Mouse (Mus musculus) erythroblast, embryonic 14.5 days (primary cell): ENCODE data around the gene 4931428F04Rik. TPM values are rescaled to one million over a fixed set of nuclear protein-coding genes. Genes with fewer than 3 reads are reported as not detected.
"Not testable (repeated sequence)": the region's sequence is repeated elsewhere in the genome, so short reads cannot be mapped to it uniquely, and the experiment has no call there.

ENCODE experiments used
- H3K27me3 ChIP-seq: 2 replicates; pipeline ENCODE4 v1.6.1; 2012; ENCODE audit warnings: inconsistent platforms; ENCODE audit not compliant: control insufficient read depth
- H3K36me3 ChIP-seq: 2 replicates; pipeline ENCODE4 v1.6.1; 2012; ENCODE audit warnings: mild to moderate bottlenecking, inconsistent platforms; ENCODE audit not compliant: control insufficient read depth
- H3K4me1 ChIP-seq: 2 replicates; pipeline ENCODE4 v1.6.1; 2012; ENCODE audit warnings: inconsistent platforms; ENCODE audit not compliant: control insufficient read depth
- H3K4me3 ChIP-seq: replicated peaks from 2 replicates; pipeline ENCODE3; 2012; ENCODE audit warnings: moderate library complexity, mild to moderate bottlenecking, inconsistent platforms
- H3K9me3 ChIP-seq: 2 replicates; pipeline ENCODE4 v1.6.1; 2012; ENCODE audit warnings: low read length, inconsistent platforms, mixed read lengths; ENCODE audit not compliant: control insufficient read depth
- GATA1 ChIP-seq: IDR thresholded peaks from 2 replicates; pipeline ENCODE4 v1.6.1; 2012; ENCODE audit warnings: low read length, inconsistent platforms, mixed read lengths
- TAL1 ChIP-seq: IDR thresholded peaks from 3 replicates; pipeline ENCODE4 v1.6.1; 2012; ENCODE audit warnings: low read length, inconsistent platforms, mixed read lengths
- polyA plus RNA-seq: library from polyadenylated mRNA; stranded (reverse); fragments of >175 nt; gene quantifications from 2 replicates; pipeline ENCODE4 v1.2.3, GENCODE M21; 2012

4931428F04Rik gene
- polyA plus RNA-seq, 1 experiment: 0.09 TPM

DNA sequence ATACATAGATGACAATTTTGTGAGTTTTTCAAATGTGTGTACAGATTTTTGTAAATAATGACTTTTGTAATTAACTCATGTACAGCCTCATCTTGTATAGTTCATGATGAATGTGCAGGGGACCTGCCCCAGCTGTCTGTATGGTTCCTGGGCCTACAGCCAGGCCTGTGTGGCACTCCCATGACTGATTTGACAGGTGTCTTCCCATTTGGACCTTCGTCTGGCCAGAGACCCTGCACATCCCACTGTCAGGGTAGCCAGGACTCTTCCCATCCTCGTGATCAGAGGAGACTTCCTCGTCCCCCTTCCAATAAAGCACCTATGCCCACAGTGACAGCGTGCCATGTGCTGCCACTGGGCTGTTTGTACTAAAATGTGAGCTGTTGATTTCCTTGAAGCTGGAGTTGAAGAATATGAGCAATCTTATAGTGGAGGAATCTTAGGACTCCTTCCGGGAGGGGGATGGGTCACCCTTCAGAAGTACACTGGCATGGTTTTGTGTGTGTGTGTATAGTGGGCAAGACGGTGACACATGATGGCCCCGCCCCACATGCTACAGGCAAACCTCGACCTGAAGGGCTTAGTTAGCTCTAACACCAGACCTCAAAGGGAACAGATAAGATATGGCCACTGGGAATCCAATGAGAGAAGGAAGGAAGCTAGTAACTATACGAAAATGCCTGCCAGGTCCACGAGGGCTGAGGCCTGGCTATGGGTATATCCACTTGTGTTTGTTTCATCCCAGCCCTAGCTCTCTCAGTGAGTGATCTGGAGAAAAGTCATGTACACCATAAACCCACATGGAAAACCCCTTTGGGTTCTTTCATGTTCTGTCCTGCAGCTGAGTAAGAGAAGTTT lies 36.8 kb downstream of the 4931428F04Rik start:
- no peak overlapping the region for H3K4me3 ChIP-seq
- no peak for TF ChIP-seq GATA1
- no peak for TF ChIP-seq TAL1
- H3K27me3 ChIP-seq: peaks cover 2% of the 10 kb centered on the region
- peaks cover 64% of the 10 kb centered on the region for H3K36me3 ChIP-seq
- no peaks in the 10 kb centered on the region for H3K9me3 ChIP-seq
- H3K4me1 ChIP-seq: peaks cover 40% of the 10 kb centered on the region

DNA sequence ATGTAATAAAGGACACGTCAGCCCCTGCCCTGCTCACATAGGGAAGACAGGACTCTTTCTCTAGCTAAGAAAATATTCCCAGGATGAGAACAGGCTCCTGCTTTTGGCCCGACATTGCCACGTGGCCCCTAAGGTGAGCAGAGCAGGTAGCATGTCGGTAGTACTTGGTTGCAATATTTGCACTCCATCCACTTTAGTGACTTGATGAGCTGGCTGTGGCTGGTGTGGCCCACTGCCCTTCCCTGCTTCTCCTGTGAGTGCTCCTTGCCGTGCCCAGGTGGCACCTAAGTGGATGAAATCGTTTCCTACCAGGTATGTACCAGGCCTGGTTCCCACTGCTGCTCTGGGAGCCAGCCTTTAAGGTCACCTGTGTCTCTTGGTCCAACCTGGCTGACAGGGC lies 37.7 kb downstream of the 4931428F04Rik start:
- no peaks in the 10 kb centered on the region for H3K9me3 ChIP-seq
- peaks cover 40% of the 10 kb centered on the region for H3K4me1 ChIP-seq
- H3K4me3 ChIP-seq: no peak overlapping the region
- H3K36me3 ChIP-seq: peaks cover 73% of the 10 kb centered on the region
- no peaks in the 10 kb centered on the region for H3K27me3 ChIP-seq
- TF ChIP-seq GATA1 (no peak), TAL1 (no peak)

DNA sequence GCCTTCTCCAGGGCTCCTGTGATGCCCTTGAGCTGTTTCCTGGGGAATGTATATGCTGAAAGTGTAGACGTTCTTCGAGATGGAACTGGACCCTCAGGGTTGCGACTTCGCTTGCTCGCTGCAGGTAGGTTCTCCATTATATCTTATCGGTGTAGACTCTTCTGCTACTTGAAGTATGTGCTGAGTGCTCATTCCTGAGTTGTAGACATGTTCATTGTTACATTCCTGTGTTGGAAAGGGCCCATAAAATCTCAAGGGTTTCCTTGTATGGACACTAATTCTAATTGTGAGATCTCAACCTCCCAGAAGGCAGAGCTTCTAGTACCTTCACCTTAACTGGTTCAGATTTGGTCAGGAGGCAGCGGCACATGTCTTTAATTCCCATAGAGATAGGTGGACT lies 48.6 kb downstream of the 4931428F04Rik start:
- no peaks in the 10 kb centered on the region for H3K27me3 ChIP-seq
- no peaks in the 10 kb centered on the region for H3K9me3 ChIP-seq
- no peak for TF ChIP-seq GATA1
- TF ChIP-seq TAL1: no peak
- no peak overlapping the region for H3K4me3 ChIP-seq
- peaks cover 89% of the 10 kb centered on the region for H3K36me3 ChIP-seq
- H3K4me1 ChIP-seq: 0 out of 2 replicates have a peak, but pooled peaks cover 2% of the 10 kb centered on the region

DNA sequence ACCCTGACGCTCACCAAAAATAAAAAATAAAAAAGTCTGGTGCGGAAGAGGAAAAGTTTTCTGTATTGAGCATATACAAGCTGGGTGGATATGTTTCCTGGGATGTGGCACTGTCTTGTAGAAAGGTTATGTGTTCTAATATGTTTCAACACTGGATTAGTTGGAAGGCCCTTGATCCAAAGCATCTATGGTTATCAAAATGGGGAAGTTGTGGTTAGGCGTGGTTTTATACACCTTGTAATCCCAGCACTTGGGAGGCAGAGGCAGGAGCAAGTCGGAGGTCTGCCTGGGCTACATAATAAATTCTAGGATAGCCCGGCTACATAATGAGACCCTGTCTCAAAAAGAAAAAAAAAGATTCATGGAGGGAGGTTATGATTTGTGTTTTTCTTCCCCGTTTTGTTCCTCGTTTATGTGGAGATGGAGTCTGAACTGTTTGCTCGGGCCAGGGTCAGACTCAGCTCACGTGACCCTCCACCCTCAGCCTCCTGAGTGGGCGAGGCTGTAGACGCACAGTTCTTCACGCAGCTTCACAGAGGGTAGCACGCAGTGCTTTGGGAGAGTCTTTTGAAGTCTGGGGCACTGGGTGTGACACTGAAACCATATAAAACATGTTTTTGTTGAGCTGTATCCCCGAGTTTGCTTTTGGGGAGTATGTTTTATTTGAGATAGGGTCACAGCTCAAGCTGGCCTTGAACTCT lies 52.1 kb downstream of the 4931428F04Rik start:
- Histone ChIP-seq H3K4me1 (peaks cover 20% of the 10 kb centered on the region), H3K9me3 (no peaks in the 10 kb centered on the region), H3K4me3 (no peak overlapping the region), H3K36me3 (peaks cover 93% of the 10 kb centered on the region), H3K27me3 (no peaks in the 10 kb centered on the region)
- TF ChIP-seq GATA1: no peak
- no peak for TF ChIP-seq TAL1

DNA sequence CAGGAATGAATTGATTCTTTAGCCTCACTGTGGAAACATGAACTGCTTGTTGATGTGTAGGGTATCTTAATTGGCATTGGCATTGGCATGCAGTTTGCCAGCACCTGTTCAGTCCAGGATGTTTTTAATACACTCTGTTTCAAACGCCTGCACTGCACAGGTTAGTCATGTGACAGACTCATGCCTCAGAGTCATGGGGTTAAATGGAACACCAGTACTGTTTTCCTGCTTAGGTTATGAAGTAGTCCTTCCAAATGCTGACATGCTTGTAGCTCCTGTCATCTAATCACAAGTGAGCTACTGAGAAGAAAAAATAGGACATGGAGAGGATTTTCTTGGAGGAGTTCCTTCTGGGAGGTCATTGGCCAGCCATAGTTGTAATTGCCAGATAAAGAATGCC lies 54.5 kb downstream of the 4931428F04Rik start:
- Histone ChIP-seq H3K36me3 (peaks cover 87% of the 10 kb centered on the region), H3K27me3 (no peaks in the 10 kb centered on the region), H3K4me1 (peaks cover 40% of the 10 kb centered on the region), H3K9me3 (no peaks in the 10 kb centered on the region), H3K4me3 (no peak overlapping the region)
- TF ChIP-seq TAL1 (no peak), GATA1 (no peak)

DNA sequence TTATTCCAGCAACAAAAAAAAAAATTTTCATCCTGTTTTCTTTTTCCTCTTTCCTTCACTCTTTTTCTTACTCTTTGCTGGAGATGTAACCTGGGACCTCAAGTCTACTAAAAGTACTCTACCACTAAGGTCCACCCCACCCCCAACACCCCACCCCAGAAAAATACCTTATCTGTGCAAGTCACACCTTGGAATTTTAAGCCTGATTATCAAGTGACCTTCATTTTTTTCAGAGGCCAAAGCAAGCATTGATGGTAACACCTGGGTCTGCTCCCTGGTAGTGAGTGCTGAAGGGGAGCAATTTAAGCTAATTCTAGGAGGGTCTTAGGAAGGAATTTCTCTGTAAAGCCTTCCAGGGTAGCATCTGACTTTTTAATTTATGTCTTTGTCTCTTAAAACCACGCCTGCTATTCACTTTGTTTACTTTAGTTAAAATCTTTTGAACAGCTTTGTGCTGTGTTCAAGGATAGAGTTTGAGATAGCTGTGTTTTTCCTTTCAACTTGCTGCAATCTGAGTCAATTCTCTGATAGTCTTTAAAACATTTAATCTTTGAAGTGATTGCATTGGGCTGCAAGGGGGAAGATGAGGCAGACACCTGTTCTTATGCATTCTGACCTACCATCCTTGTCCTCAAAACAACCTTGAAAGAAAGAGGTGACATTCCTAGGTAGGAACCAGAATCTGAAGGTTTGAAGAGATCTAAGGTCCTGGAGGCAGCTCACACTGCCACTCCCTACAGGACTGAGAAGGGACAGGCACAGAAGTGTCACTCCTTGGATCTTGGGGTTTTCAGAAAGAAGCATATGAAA lies 56.3 kb downstream of the 4931428F04Rik start:
- no peak overlapping the region for H3K4me3 ChIP-seq
- H3K27me3 ChIP-seq: no peaks in the 10 kb centered on the region
- H3K36me3 ChIP-seq: peaks cover 86% of the 10 kb centered on the region
- no peak for TF ChIP-seq TAL1
- no peak for TF ChIP-seq GATA1
- H3K4me1 ChIP-seq: peaks cover 48% of the 10 kb centered on the region
- H3K9me3 ChIP-seq: no peaks in the 10 kb centered on the region

DNA sequence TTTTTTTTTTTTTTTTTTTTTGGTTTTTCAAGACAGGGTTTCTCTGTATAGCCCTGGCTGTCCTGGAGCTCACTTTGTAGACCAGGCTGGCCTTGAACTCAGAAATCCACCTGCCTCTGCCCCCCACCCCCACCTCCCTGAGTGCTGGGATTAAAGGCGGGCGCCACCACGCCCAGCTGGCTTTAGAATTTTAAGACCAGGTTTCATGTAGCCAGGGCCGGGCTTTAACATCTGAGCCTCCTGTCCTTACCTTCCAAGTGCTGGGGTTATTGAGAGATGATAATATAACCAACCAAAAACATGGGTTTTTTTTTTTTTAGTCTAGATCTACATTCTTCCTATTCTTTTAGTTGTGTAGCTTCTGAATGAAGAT lies 57.4 kb downstream of the 4931428F04Rik start:
- H3K9me3 ChIP-seq, H3K4me3 ChIP-seq, H3K27me3 ChIP-seq: not testable (repeated sequence)
- peaks cover 86% of the 10 kb centered on the region for H3K36me3 ChIP-seq
- peaks cover 54% of the 10 kb centered on the region for H3K4me1 ChIP-seq

DNA sequence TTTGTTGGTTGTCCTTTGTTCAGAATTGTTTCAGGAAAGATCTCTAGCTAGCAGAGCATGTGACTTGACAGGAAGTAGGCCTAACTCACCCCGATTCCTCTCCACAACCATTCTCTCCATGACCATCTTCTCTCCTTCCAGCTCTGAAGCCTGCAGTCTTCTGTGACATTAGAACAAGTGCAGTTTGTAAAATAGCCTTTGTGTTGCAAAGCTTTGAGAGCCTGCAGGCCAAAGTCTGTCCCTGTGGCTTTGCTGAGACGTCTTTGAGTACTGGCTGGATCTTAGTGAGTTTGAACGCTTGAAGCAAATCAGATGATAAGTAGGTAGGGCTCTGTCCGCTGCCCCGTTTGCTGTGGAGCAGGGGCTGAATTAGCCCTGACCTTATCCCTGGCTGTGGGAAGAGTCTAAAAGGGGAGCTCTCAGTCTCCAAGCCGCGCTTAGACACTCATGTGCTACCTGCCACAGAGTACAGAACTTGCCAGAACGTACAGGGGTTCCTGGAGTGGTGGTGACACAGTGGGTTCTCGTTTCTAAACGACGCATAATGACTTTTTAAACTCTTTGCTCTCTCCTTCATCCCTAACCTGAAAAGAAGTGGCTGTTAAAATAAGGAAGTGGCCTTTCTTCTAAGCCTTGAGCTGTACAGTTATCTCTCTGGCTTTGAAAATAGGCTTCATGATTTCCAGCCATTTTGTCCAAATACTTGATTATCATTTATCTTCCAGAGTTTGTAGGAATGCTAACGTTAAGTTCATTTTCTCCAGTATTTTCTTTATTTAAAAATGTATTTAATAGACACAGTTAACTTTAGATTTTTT lies 58.0 kb downstream of the 4931428F04Rik start:
- Histone ChIP-seq H3K9me3 (no peaks in the 10 kb centered on the region), H3K27me3 (no peaks in the 10 kb centered on the region), H3K36me3 (peaks cover 85% of the 10 kb centered on the region), H3K4me3 (no peak overlapping the region), H3K4me1 (peaks cover 60% of the 10 kb centered on the region)
- TF ChIP-seq TAL1 (no peak), GATA1 (no peak)

Other genes starting within 250 kb of the 4931428F04Rik start
- gene Ces3a, start 241.3 kb downstream of the 4931428F04Rik start, polyA plus RNA-seq: not detected in 2 replicates
- not detected in 2 replicates for gene Ces3b, start 206.1 kb downstream of the 4931428F04Rik start, polyA plus RNA-seq
- not detected in 2 replicates for gene Ces4a, start 158.1 kb downstream of the 4931428F04Rik start, polyA plus RNA-seq
- 0.06 and 0.11 TPM in 2 replicates for gene Cbfb, start 119.2 kb downstream of the 4931428F04Rik start, polyA plus RNA-seq
- gene D230025D16Rik, start 64.7 kb downstream of the 4931428F04Rik start, polyA plus RNA-seq: 0.63 and 1.3 TPM in 2 replicates
- 0.74 and 1.0 TPM in 2 replicates for gene B3gnt9, start 34.7 kb downstream of the 4931428F04Rik start, polyA plus RNA-seq
- gene Tradd, start 25.3 kb downstream of the 4931428F04Rik start, polyA plus RNA-seq: 1.7 and 2.0 TPM in 2 replicates
- 0.10 and 0.27 TPM in 2 replicates for gene Fbxl8, start 25.2 kb downstream of the 4931428F04Rik start, polyA plus RNA-seq
- not detected in 2 replicates for gene Hsf4, start 20.1 kb downstream of the 4931428F04Rik start, polyA plus RNA-seq
- gene Nol3, start 13.7 kb downstream of the 4931428F04Rik start, polyA plus RNA-seq: not detected in 2 replicates
- 1.6 and 1.7 TPM in 2 replicates for gene Exoc3l, start 6.2 kb upstream of the 4931428F04Rik start, polyA plus RNA-seq
- 30.0 and 45.9 TPM in 2 replicates for gene E2f4, start 7.8 kb upstream of the 4931428F04Rik start, polyA plus RNA-seq
- gene Elmo3, start 15.7 kb upstream of the 4931428F04Rik start, polyA plus RNA-seq: 0.97 and 1.1 TPM in 2 replicates
- 2.5 and 3.1 TPM in 2 replicates for gene Lrrc29, start 36.4 kb upstream of the 4931428F04Rik start, polyA plus RNA-seq
- gene Tmem208, start 36.5 kb upstream of the 4931428F04Rik start, polyA plus RNA-seq: 3.4 and 3.5 TPM in 2 replicates
- gene Fhod1, start 58.1 kb upstream of the 4931428F04Rik start, polyA plus RNA-seq: 0.19 and 0.21 TPM in 2 replicates
- gene Slc9a5, start 59.0 kb upstream of the 4931428F04Rik start, polyA plus RNA-seq: 0.02 TPM in 1 of 2 replicates, not detected in the other
- gene Plekhg4, start 83.4 kb upstream of the 4931428F04Rik start, polyA plus RNA-seq: not detected in 2 replicates
- not detected in 2 replicates for gene Kctd19, start 123.6 kb upstream of the 4931428F04Rik start, polyA plus RNA-seq
- 0.03 and 0.05 TPM in 2 replicates for gene Lrrc36, start 123.7 kb upstream of the 4931428F04Rik start, polyA plus RNA-seq
- 0.34 and 0.96 TPM in 2 replicates for gene Tppp3, start 181.7 kb upstream of the 4931428F04Rik start, polyA plus RNA-seq
- gene Zdhhc1, start 207.0 kb upstream of the 4931428F04Rik start, polyA plus RNA-seq: 0.14 and 0.23 TPM in 2 replicates
- gene Hsd11b2, start 228.9 kb upstream of the 4931428F04Rik start, polyA plus RNA-seq: not detected in 2 replicates